Mouse (Mus musculus) embryo, embryonic 10.5 days (tissue): ENCODE results near the gene Wnt9a.
"Not testable (repeated sequence)": the region's sequence is repeated elsewhere in the genome, so short reads cannot be mapped to it uniquely, and the experiment has no call there.

ENCODE experiments used
- DNase-seq: peaks from one replicate; pipeline ENCODE4 v3.0.0-alpha.2; 2015; ENCODE audit warnings: low spot score

Wnt9a gene

DNA sequence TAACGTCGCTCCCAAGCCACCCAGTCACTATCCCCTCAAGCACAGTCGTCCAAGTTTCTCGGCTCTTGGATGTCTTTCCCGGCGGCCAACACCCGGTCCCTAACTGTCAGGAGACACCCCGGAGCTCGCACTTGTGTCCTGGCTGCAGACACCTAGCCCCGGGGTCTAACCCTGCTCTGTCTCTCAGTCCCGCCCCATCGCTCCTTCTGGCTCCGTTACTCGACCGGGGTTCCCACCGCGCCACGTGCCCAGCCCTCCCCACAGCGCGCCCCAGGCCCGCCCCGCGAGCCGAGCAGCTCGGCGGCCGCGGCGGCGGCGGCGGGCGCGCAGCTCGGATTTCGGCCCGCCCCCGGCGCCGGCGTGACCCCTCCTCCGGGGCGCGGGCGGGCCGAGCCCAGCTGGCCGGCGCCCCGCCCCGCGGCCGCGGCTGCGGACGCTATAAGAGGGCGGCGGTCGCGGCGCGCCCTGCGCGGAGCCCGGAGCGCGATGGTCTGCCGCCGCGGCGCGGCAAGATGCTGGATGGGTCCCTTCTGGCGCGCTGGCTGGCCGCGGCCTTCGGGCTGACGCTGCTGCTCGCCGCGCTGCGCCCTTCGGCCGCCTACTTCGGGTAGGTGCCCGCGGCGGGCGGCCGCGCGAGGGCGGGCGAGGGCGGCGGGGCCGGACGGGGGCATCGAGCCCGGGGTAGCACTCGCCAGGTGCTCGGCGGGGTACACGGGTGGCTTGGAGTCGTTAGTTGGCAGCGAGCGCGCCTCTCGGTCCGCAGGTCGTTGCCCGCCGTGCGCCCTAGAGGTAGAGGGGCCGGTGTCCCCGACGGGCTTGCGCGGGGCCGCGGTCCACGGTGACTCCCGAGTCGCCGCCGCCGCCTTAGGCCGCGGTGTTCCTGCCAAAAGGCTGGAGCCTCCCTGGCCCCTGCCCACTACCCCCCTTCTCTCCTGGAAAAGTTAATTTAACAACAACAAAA lies at the start of gene Wnt9a:
TSS of gene Wnt9a (plus strand) at position 468 of the 961 bp plus-strand sequence.
- DNase-seq = peak; percentile 82

- no peak for DNase-seq
Measured at GRCm38 (mm10) chr11:59259647-59260046, 47.1 kb upstream of the Wnt9a start.

DNA sequence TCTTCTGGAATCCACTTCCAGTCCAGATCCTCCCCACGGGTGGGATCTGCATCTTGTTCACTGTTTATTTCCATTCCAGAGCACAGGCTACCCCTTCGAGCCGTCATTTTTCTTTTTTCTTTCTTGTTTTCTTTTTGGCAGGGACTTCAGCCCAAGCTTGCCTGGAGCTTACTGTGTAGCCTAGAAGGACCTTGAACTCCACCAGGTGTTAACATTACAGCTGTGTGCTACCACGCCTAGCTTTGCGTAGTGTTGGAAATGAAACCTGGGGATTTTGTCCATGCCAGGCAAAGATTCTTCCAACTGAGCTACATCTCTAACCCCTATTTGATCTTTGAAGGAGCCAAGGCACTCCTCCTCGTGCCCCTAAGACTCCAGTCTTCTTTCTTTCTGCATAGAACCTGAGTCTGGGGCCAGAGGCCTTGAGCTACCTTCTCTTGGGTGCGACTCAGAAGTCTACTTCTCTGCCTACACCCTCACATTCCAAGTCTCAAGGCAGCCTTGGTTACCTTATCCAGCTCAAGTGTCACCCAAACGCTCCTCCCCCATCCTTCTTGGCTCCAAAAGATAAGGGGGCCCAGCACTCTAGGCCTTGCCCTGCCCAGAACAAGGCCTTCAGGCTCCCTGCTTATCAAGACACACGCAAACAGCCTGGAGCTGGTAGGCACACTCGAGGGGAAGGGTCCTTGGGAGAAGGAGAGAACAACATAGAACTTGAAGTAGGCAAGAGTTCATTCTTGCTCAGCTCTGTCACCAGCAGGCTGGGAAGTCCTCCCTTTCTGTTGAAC lies 45.8 kb upstream of the Wnt9a start:
- DNase-seq = no peak

DNA sequence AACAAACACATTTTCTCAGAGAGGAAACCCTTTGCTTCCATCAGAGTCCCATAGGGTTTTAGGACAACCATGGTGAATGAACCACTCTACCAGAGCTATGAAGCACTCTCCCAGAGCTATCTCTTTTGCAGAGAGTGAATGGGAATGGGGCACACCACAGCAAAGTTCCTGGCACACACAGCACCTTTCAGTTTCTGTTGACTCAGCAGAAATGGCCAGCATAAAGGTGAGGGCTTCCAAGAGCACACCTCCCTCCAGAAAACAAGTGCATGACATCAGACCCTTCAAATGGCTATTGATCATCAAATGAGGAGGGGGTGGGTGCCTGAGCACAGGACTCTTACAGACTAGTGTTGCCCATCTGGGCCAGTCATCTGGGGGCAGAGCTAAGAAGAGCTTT lies 44.4 kb upstream of the Wnt9a start:
- no peak for DNase-seq

GRCm38 (mm10) chr11:59263870-59264563 lies 42.7 kb upstream of the Wnt9a start:
- DNase-seq = peak; percentile 76

GRCm38 (mm10) chr11:59264593-59264992 lies 42.1 kb upstream of the Wnt9a start:
- peak; percentile 60 for DNase-seq

DNA sequence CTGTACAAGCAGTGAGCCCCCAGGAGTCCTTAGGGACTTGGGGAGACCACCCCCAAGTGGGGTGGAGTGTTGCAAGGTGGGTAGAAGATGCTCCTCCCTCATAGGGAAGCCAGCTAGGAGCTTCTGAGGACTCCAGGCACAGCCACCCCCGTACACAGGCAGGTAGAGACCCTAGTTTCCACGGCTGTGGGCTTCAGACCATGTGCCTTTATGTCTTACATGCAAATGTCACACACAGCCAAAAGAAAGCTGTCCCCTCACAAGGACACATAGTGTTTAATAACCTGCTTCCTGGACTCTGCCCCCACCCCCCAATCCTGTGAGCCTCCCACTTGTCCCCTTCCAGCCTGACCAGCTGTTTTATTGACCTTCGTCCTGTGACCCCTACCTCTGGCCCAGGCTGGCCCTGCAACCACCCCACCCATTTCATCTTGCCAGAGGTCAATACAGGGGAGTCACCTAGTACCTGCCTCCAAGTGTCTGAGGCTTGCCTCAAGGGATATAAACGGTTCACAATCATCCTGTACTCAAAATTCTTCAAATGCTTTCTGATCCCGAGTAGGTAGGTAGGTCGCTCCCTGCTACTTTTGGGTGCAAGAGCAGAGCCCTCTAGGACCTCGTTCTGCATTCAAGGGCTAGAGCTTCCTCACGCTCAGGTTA lies 41.4 kb upstream of the Wnt9a start:
- no peak for DNase-seq

DNA sequence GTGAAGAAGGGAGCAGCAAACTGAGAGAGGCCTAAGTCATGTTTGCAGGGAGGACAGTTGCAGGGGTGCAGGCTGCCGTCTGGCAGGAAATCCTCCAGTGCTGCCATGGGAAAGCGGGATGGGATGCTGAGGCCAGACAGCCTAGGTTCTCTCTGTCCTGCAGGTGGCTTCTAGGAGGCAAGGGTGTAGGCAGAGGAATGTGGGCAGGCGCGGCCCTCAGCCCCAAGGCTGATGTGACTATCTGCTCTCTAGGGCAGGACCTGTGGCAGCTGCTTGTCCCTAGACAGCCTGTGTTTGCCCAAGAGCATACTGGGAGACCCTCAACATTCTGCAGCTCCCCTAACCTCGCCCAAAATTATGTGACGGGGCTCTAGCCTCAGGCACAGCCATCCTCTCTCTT lies 40.0 kb upstream of the Wnt9a start:
- DNase-seq = no peak

- DNase-seq = no peak
Measured at GRCm38 (mm10) chr11:59274184-59274583, 32.5 kb upstream of the Wnt9a start.

- no peak for DNase-seq
Measured at GRCm38 (mm10) chr11:59276877-59277276, 29.9 kb upstream of the Wnt9a start.

DNA sequence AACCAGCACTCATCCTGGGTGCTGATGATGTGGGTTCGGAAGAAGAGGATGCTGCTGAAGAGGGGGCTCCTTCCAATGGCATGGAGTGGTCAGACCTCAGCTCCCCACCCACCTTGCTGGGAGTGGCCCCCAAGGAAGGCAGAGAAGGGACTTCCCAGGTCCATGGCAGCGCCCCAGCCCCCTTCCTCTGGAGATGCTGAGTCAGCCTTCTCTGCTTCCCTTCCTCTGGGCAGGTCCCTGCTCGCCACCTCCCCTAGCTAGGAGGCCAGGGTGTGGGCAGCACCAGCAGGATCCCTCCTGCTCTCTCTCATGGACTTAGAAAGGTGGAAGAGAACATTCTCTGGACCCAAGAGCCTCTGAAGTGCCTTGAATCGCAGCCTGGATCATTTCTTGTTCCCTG lies 28.7 kb upstream of the Wnt9a start:
- DNase-seq = no peak

DNA sequence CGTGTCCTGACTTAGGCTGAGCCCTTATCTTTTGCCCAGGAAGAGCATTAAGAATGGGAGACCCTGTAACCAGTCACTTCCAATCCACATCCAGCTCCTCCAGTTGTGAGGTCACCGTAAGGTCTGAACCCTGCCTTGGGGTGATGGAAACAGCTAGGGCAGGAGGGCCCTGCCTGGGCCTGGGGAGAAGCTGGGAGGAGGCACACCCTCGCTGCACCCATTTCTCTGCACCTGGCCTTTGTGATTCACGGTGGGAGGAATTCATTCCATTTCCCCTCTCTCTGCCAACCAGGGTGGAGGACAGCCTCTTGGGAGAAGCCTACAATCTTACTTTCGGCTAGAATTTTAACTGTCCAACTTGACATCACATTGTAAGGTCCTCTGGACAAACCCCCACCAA lies 24.6 kb upstream of the Wnt9a start:
- DNase-seq = no peak

- no peak for DNase-seq
Measured at GRCm38 (mm10) chr11:59282933-59283332, 23.8 kb upstream of the Wnt9a start.

- no peak for DNase-seq
Measured at GRCm38 (mm10) chr11:59284146-59284545, 22.6 kb upstream of the Wnt9a start.

DNA sequence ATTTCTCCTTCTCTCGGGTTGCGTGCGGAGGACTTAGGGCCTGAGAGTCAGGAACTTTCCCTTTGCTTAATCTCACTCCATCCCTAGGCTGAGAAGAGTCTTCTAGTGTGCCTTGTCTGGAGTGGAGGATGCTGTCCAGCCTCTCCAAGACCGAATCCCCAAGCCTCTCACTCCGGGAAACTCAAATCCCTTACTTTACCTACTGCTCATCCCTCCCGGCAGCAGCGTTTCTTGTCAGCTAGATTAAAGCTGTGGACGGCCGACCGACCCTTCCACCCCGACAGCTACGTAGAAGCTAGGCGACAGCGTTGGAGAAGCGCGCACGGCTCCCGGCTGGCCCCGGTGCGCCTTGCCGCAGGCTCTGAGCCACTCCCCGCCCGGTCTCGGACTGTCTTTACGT lies 17.0 kb upstream of the Wnt9a start:
- no peak for DNase-seq

DNA sequence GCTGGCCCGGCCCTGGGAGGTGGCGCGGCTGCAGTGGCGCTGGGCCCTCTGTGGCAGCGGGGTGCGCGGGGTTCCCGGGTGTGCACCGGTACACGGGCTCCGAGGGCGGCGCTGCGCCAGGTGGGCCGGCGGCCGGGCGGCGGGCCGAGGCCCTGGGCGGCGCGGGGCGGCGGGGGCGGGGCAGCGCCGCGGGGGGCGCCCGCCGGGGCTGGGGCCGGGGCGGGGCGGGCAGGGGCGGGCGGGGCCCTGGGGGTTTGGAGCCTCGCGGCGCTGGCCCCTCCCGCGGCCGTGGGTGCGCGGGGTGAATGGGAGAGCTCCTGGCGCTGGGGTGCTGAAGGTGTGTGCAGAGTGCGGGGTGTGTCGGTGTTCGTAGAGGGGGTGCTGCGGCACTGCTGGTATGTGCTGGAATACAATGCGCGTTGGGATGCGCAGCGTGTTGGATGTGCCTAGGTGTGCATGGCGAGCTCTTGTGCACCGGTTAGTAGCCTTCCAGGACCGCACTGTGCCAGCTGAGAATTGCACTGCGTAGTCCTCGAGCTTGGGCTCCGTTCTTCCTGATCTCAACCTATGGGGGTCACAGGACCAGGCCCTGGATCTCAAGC lies 15.9 kb upstream of the Wnt9a start, which contains the start of gene Wnt3a:
TSS of gene Wnt3a (minus strand) at position 51 of the 602 bp plus-strand sequence.
- no peak for DNase-seq

GRCm38 (mm10) chr11:59293616-59294015 lies 13.1 kb upstream of the Wnt9a start:
- DNase-seq = peak; percentile 73

- peak; percentile 77 for DNase-seq
Measured at GRCm38 (mm10) chr11:59297941-59298340, 8.8 kb upstream of the Wnt9a start.

GRCm38 (mm10) chr11:59300185-59300584 lies 6.5 kb upstream of the Wnt9a start:
- peak; percentile 71 for DNase-seq

DNA sequence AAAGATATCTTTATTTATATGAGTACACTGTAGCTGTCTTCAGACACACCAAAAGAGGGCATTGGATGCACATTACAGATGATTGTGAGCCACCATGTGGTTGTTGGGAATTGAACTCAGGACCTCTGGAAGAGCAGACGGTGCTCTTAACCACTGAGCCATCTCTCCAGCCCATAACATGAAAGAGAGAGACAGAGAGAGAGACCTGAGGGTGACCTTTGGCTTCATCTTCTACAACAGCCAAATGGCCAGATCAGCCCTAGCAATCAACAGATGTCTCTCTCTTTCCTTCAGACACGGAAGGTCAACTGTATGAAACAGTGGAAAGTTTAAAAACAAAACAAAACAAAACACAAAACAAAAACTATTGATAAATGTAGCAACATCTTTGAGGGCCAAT lies 5.7 kb upstream of the Wnt9a start:
- not testable (repeated sequence) for DNase-seq
